Comparison of ENCODE assay signal across 20 mouse cellular contexts in genomic region chr11:76077341-76077740, GRCm38 (mm10).
"Had no signal": no experiment of that assay in that cellular context is flagged by ENCODE, and none has a peak within 500 bp of the region (broad histone marks: within the 10 kb centered on the region; RNA-seq: fewer than 3 reads in every experiment).

No protein-coding gene starts in this region.

- H3K27me3 ChIP-seq: lung, embryonic 15.5 days; megakaryocyte, embryonic 14.5 days; midbrain, embryonic 12.5 days; neural tube, embryonic 13.5 days; neural tube, embryonic 15.5 days had no signal

- H3K27ac ChIP-seq: lung, embryonic 15.5 days; macrophage; midbrain, embryonic 12.5 days; neural tube, embryonic 13.5 days; neural tube, embryonic 15.5 days had no signal

- H3K4me1 ChIP-seq: midbrain, embryonic 12.5 days; neural tube, embryonic 13.5 days; neural tube, embryonic 15.5 days had no signal

- DNase-seq: liver, postnatal 0 days; lung, adult 2 months; lung, postnatal 14 days; lung, postnatal 36 days; midbrain, embryonic 14.5 days; retina, postnatal 1 day; right cerebral cortex, adult 18-20 months; right cerebral cortex, postnatal 25 days; right cerebral cortex, postnatal 4 days; spleen, adult 18-20 months; thymus, adult 18-20 months; thymus, postnatal 14 days; thymus, postnatal 36 days had no signal

- H3K9me3 ChIP-seq: lung, embryonic 15.5 days; megakaryocyte, embryonic 14.5 days; midbrain, embryonic 12.5 days; neural tube, embryonic 13.5 days; neural tube, embryonic 15.5 days had no signal

- H3K4me3 ChIP-seq: lung, embryonic 15.5 days; megakaryocyte, embryonic 14.5 days; midbrain, embryonic 12.5 days; myocyte; neural tube, embryonic 13.5 days; neural tube, embryonic 15.5 days had no signal
